Mouse (Mus musculus): ENCODE data around the gene Ints6.

GRCm38 (mm10) chr14:62638345-62638702, 122.6 kb downstream of the Ints6 start:
- TF ChIP-seq POLR2A (IDR thresholded peaks at IDR 0.05; ENCODE audit: low read depth, low read length): no peak
- no peak for TF ChIP-seq CTCF (IDR thresholded peaks at IDR 0.05; ENCODE audit: extremely low read depth, insufficient read depth, insufficient read length, insufficient replicate concordance)

Measured in spleen, adult 2 months (tissue).